ENCODE assay signal across 8 mouse cellular contexts in the genomic region with DNA sequence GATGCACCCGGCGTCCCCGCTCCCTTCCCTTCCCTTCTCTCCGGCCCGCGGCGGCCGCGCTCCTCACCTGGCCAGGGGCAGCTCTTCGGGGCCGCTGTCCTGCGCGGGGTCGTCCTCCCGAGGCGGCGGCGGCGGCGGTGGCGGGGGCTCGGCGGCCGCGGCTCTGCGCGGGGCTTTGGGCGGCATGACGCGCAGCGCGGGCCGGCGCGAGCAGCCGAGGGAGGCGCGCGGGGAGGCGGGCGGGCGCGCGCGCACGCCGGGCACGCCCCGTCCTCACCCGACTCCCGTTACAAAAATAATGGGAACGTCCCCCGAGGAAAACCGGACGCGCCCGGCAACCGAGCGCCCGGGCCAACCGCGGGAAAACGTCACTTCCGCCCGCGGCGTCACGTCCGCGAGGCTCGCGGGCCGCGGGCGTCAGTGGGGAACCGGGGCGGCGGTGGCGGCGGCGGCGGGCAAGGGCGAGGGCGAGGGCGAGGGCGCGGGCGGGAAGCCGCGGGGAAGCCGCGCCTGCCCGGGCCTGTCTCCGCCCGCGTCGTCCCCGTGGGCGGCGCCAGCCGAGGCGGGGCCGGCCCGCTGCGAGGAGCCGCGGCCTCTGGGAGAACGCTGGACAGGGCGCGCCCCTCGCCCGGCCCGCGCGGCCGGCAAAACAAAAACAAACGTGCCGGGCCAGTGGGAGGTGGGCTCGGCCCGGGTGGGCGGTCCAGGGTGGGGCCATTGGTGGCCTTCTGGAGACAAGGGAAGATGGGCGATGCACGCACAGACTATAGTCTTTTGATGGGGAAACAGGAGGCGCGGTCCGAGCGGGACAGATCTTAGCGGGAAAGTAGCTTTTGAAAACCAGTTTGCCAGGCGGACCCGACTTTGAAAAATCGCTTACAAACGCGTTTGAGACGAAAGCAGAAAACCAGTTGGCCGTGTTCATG. TPM values are rescaled to one million over a fixed set of nuclear protein-coding genes. Genes with fewer than 3 reads are reported as not detected.
DNase-seq lines count a peak whose midpoint lies in the region; ATAC-seq and TF ChIP-seq lines count a peak whose summit lies in the region.

A gene (minus strand): TSS at position 367 of the 926 bp plus-strand sequence.

- no peaks in the 10 kb centered on the region for H3K36me3 ChIP-seq in heart, embryonic 11.5 days (ENCODE audit: control insufficient read depth, insufficient read depth, low read length)
- H3K36me3 ChIP-seq in kidney, embryonic 16.5 days (ENCODE audit: insufficient read depth, low read length) = no peaks in the 10 kb centered on the region
- no peaks in the 10 kb centered on the region for H3K36me3 ChIP-seq in liver, embryonic 11.5 days (ENCODE audit: control insufficient read depth, insufficient read depth, low read length)
- no peaks in the 10 kb centered on the region for H3K36me3 ChIP-seq in myocyte (ENCODE audit: control insufficient read depth, insufficient read depth)

- H3K4me1 ChIP-seq in bone marrow macrophage, adult 2 months (ENCODE audit: control insufficient read depth, insufficient read depth, low read length) = peaks cover 13% of the 10 kb centered on the region
- H3K4me1 ChIP-seq in embryonic fibroblast, embryonic 13.5 days (ENCODE audit: control insufficient read depth, insufficient read depth, low read length) = peaks cover 7% of the 10 kb centered on the region; the same call in 1 of the 2 replicates
- H3K4me1 ChIP-seq in heart, embryonic 11.5 days (ENCODE audit: control insufficient read depth, insufficient read depth, low read length) = no peaks in the 10 kb centered on the region
- H3K4me1 ChIP-seq in kidney, embryonic 16.5 days (ENCODE audit: insufficient read depth, low read length) = peaks cover 23% of the 10 kb centered on the region
- peaks cover 12% of the 10 kb centered on the region for H3K4me1 ChIP-seq in liver, embryonic 11.5 days (replicated peaks; ENCODE audit: control insufficient read depth, insufficient read depth, low read length)

- TF ChIP-seq POLR2A in bone marrow macrophage, adult 2 months (IDR thresholded peaks at IDR 0.05; ENCODE audit: borderline replicate concordance, low read depth, low read length) = no peak
- peak; percentile 45 for TF ChIP-seq POLR2A in embryonic fibroblast, embryonic 13.5 days (IDR thresholded peaks at IDR 0.05; ENCODE audit: low read depth, low read length)
- TF ChIP-seq POLR2A in myocyte (IDR thresholded peaks at IDR 0.05; ENCODE audit: insufficient read length, low read depth) = peak; percentile 33

- TF ChIP-seq CTCF in bone marrow macrophage, adult 2 months (IDR thresholded peaks at IDR 0.05; ENCODE audit: low read depth, low read length) = no peak
- no peak for TF ChIP-seq CTCF in embryonic fibroblast, embryonic 13.5 days (IDR thresholded peaks at IDR 0.05; ENCODE audit: borderline replicate concordance, insufficient read depth, low read length)

- under 1% methylated on average over 110 of the region's 135 CpGs for WGBS in heart, embryonic 11.5 days (ENCODE audit: insufficient replicate concordance)
- under 1% methylated on average over 92 of the region's 135 CpGs for WGBS in kidney, embryonic 16.5 days
- under 1% methylated on average over 120 of the region's 135 CpGs for WGBS in liver, embryonic 11.5 days

- no peaks in the 10 kb centered on the region for H3K9me3 ChIP-seq in heart, embryonic 11.5 days (replicated peaks; ENCODE audit: control insufficient read depth, low read length)
- no peaks in the 10 kb centered on the region for H3K9me3 ChIP-seq in kidney, embryonic 16.5 days (ENCODE audit: low read length)
- H3K9me3 ChIP-seq in liver, embryonic 11.5 days (ENCODE audit: control insufficient read depth, low read length) = no peaks in the 10 kb centered on the region

- H3K27ac ChIP-seq in bone marrow macrophage, adult 2 months (ENCODE audit: insufficient read depth, low read depth, low read length) = peak within 1 kb of the TSS; percentile 83
- H3K27ac ChIP-seq in embryonic fibroblast, embryonic 13.5 days (ENCODE audit: insufficient read depth, low read length) = peak within 1 kb of the TSS; percentile 49
- peak within 1 kb of the TSS; percentile 85 for H3K27ac ChIP-seq in heart, embryonic 11.5 days (ENCODE audit: low read depth, low read length)
- H3K27ac ChIP-seq in kidney, embryonic 16.5 days (ENCODE audit: low read length) = peak within 1 kb of the TSS; percentile 88
- H3K27ac ChIP-seq in liver, embryonic 11.5 days (ENCODE audit: low read depth, low read length) = peak within 1 kb of the TSS; percentile 84

- peak; percentile 90 for ATAC-seq in heart, embryonic 11.5 days (replicated peaks; ENCODE audit: insufficient number of reproducible peaks, low FRiP score, low TSS enrichment)
- ATAC-seq in kidney, embryonic 16.5 days (ENCODE audit: low FRiP score, low TSS enrichment) = peak; percentile 96
- peak; percentile 88 for ATAC-seq in liver, embryonic 11.5 days (replicated peaks; ENCODE audit: low FRiP score)

- H3K4me3 ChIP-seq in bone marrow macrophage, adult 2 months (ENCODE audit: insufficient read depth, low read length) = peak within 1 kb of the TSS; percentile 75
- H3K4me3 ChIP-seq in embryonic fibroblast, embryonic 13.5 days (ENCODE audit: insufficient read depth, low read length) = peak within 1 kb of the TSS; percentile 54
- peak within 1 kb of the TSS; percentile 92 for H3K4me3 ChIP-seq in heart, embryonic 11.5 days (ENCODE audit: low read depth, low read length)
- peak within 1 kb of the TSS; percentile 93 for H3K4me3 ChIP-seq in kidney, embryonic 16.5 days (ENCODE audit: low read length)
- peak within 1 kb of the TSS; percentile 90 for H3K4me3 ChIP-seq in liver, embryonic 11.5 days (ENCODE audit: low read depth, low read length)
- peak within 1 kb of the TSS; percentile 42 for H3K4me3 ChIP-seq in myocyte

- H3K79me2 ChIP-seq in myocyte (ENCODE audit: control insufficient read depth, insufficient read depth) = peaks cover 29% of the 10 kb centered on the region

- H3K4me2 ChIP-seq in heart, embryonic 11.5 days = peak within 1 kb of the TSS; percentile 91
- H3K4me2 ChIP-seq in kidney, embryonic 16.5 days (replicated peaks; ENCODE audit: low read depth, low read length) = peak within 1 kb of the TSS; percentile 83
- peak within 1 kb of the TSS; percentile 75 for H3K4me2 ChIP-seq in liver, embryonic 11.5 days
- peak within 1 kb of the TSS; percentile 95 for H3K4me2 ChIP-seq in myocyte (ENCODE audit: low read depth)

- H3K27me3 ChIP-seq in heart, embryonic 11.5 days (ENCODE audit: control insufficient read depth, insufficient read depth, low read length) = no peaks in the 10 kb centered on the region
- no peaks in the 10 kb centered on the region for H3K27me3 ChIP-seq in kidney, embryonic 16.5 days (ENCODE audit: insufficient read depth, low read length)
- H3K27me3 ChIP-seq in liver, embryonic 11.5 days (replicated peaks; ENCODE audit: control insufficient read depth, insufficient read depth, low read length) = no peaks in the 10 kb centered on the region
- no peaks in the 10 kb centered on the region for H3K27me3 ChIP-seq in myocyte (ENCODE audit: control insufficient read depth, insufficient read depth, insufficient read length)

- DNase-seq in A20 (ENCODE audit: low read depth, low spot score) = peak; percentile 67
- DNase-seq in liver, embryonic 11.5 days (ENCODE audit: low spot score) = peak; percentile 85
- peak; percentile 84 to 93 for DNase-seq in spleen, postnatal 4 days (ENCODE audit: low spot score in 2 of 2)

- peak within 1 kb of the TSS; percentile 32 for H3ac ChIP-seq in myocyte (ENCODE audit: control insufficient read depth, insufficient read length)

- H3K9ac ChIP-seq in heart, embryonic 11.5 days (ENCODE audit: low read depth, low read length) = peak within 1 kb of the TSS; percentile 88
- peak within 1 kb of the TSS; percentile 91 for H3K9ac ChIP-seq in kidney, embryonic 16.5 days (replicated peaks; ENCODE audit: low read length)
- H3K9ac ChIP-seq in liver, embryonic 11.5 days (ENCODE audit: low read depth, low read length) = peak within 1 kb of the TSS; percentile 88

TF ChIP-seq in myocyte, 11 proteins besides CTCF, POLR2A, EP300 and RAD21:
- TF ChIP-seq SRF (IDR thresholded peaks at IDR 0.05; ENCODE audit: control insufficient read depth, insufficient read length, low read depth) = no peak
- no peak for TF ChIP-seq REST (IDR thresholded peaks at IDR 0.05; ENCODE audit: insufficient read depth, insufficient read length)
- peak; percentile 48 for TF ChIP-seq POLR2AphosphoS2 (IDR thresholded peaks at IDR 0.05; ENCODE audit: insufficient read length, low read depth)
- no peak for TF ChIP-seq E2F4 (IDR thresholded peaks at IDR 0.05; ENCODE audit: insufficient read depth)

RNA-seq across cellular contexts. Expression of the gene that starts here (rescaled TPM):
- polyA plus RNA-seq in bone marrow macrophage, adult 2 months (2012; ENCODE audit: insufficient read depth, insufficient read length, missing spikeins) = 46.2 and 50.6 TPM in 2 replicates
- 16.0 and 21.0 TPM in 2 replicates for polyA plus RNA-seq in embryonic fibroblast, embryonic 13.5 days (2011; ENCODE audit: insufficient read length, low read depth, missing spikeins)
- polyA plus RNA-seq in heart, embryonic 11.5 days (2014; fragmentation: Nextera tagmentation; extraction: Ambion mirVana) = 15.6 and 18.1 TPM in 2 replicates
- 25.4 and 28.1 TPM in 2 replicates for polyA plus RNA-seq in kidney, embryonic 16.5 days (2015; fragmentation: Nextera tagmentation; extraction: Ambion mirVana)
- 22.3 and 25.1 TPM in 2 replicates for polyA plus RNA-seq in liver, embryonic 11.5 days (2014; fragmentation: Nextera tagmentation; extraction: Ambion mirVana)
- 14.2 TPM for polyA plus RNA-seq in myocyte (2012; fragmentation: generic; extraction: Trizol)

Comparison
In these comparisons a context has a peak if more than half of its experiments do, and no peak if none do; other contexts are left out.
1. Peak in every context shown above with its lines: DNase-seq, ATAC-seq, H3K4me3 ChIP-seq and H3K27ac ChIP-seq.
2. H3K4me3 ChIP-seq: peak in every context shown above with its lines; median percentile 93 in kidney, embryonic 16.5 days; 92 in heart, embryonic 11.5 days; 90 in liver, embryonic 11.5 days; 75 in bone marrow macrophage, adult 2 months; 54 in embryonic fibroblast, embryonic 13.5 days; 42 in myocyte.